7 mouse cellular contexts compared by ENCODE assay signal in genomic region chr2:144267004-144267730, GRCm38 (mm10). TPM values are rescaled to one million over a fixed set of nuclear protein-coding genes. Genes with fewer than 3 reads are reported as not detected.
A peak's percentile ranks its signal among the peaks of the same experiment; 100 is the strongest.
DNase-seq lines count a peak whose midpoint lies in the region; ATAC-seq and TF ChIP-seq lines count a peak whose summit lies in the region.

No protein-coding gene starts in this region.

- no peak overlapping the region; the same call in 1 of the 2 replicates for H3K4me3 ChIP-seq in kidney, embryonic 16.5 days (ENCODE audit: low read length)
- H3K4me3 ChIP-seq in embryonic fibroblast, embryonic 13.5 days (ENCODE audit: insufficient read depth, low read length), result peak overlapping the region; percentile 97
- no peak overlapping the region for H3K4me3 ChIP-seq in midbrain, embryonic 14.5 days (replicated peaks; ENCODE audit: low read depth, low read length)
- no peak overlapping the region for H3K4me3 ChIP-seq in layer of hippocampus, adult 2 months

- peak overlapping the region; percentile 23; the same call in 1 of the 2 replicates for H3K27ac ChIP-seq in kidney, embryonic 16.5 days (ENCODE audit: low read length)
- H3K27ac ChIP-seq in embryonic fibroblast, embryonic 13.5 days (ENCODE audit: insufficient read depth, low read length), result peak overlapping the region; percentile 22; the same call in 1 of the 2 replicates
- no peak overlapping the region for H3K27ac ChIP-seq in midbrain, embryonic 14.5 days (replicated peaks; ENCODE audit: low read depth, low read length)
- no peak overlapping the region for H3K27ac ChIP-seq in layer of hippocampus, adult 2 months

- H3K9ac ChIP-seq in kidney, embryonic 16.5 days (replicated peaks; ENCODE audit: low read length), result no peak overlapping the region
- no peak overlapping the region for H3K9ac ChIP-seq in midbrain, embryonic 14.5 days (replicated peaks; ENCODE audit: low read length)

- ATAC-seq in kidney, embryonic 16.5 days (ENCODE audit: low FRiP score, low TSS enrichment), result no peak
- no peak for ATAC-seq in midbrain, embryonic 14.5 days (ENCODE audit: low FRiP score, low TSS enrichment)

- WGBS in kidney, embryonic 16.5 days, result 60% methylated on average over 5 of the region's 5 CpGs
- WGBS in midbrain, embryonic 14.5 days, result 57% methylated on average over 5 of the region's 5 CpGs

- peaks cover 55% of the 10 kb centered on the region for H3K4me1 ChIP-seq in kidney, embryonic 16.5 days (ENCODE audit: insufficient read depth, low read length)
- no peaks in the 10 kb centered on the region for H3K4me1 ChIP-seq in embryonic fibroblast, embryonic 13.5 days (ENCODE audit: control insufficient read depth, insufficient read depth, low read length)
- H3K4me1 ChIP-seq in midbrain, embryonic 14.5 days (ENCODE audit: control insufficient read depth, insufficient read depth, low read length), result peaks cover 27% of the 10 kb centered on the region

- H3K9me3 ChIP-seq in kidney, embryonic 16.5 days (ENCODE audit: low read length), result no peaks in the 10 kb centered on the region
- no peaks in the 10 kb centered on the region for H3K9me3 ChIP-seq in midbrain, embryonic 14.5 days (ENCODE audit: control insufficient read depth, low read length)

- no peak for TF ChIP-seq POLR2A in embryonic fibroblast, embryonic 13.5 days (IDR thresholded peaks at IDR 0.05; ENCODE audit: low read depth, low read length)

- no peak for DNase-seq in kidney, adult 9 months
- DNase-seq in ZHBTc4 (ENCODE audit: low read depth, low spot score), result peak; percentile 48
- DNase-seq in midbrain, embryonic 14.5 days, result no peak
- no peak for DNase-seq in layer of hippocampus, adult 2 months (ENCODE audit: low spot score in 2 of 2)
- no peak for DNase-seq in left cerebral cortex, adult 8-10 months (ENCODE audit: low spot score in 2 of 2)

- peak overlapping the region; percentile 74 for H3K4me2 ChIP-seq in kidney, embryonic 16.5 days (replicated peaks; ENCODE audit: low read depth, low read length)
- H3K4me2 ChIP-seq in midbrain, embryonic 14.5 days (ENCODE audit: low read length), result peak overlapping the region; percentile 69; the same call in 1 of the 2 replicates

- no peak for TF ChIP-seq CTCF in embryonic fibroblast, embryonic 13.5 days (IDR thresholded peaks at IDR 0.05; ENCODE audit: borderline replicate concordance, insufficient read depth, low read length)
- no peak for TF ChIP-seq CTCF in layer of hippocampus, adult 2 months (conservative IDR thresholded peaks at IDR 0.05)

- no peaks in the 10 kb centered on the region for H3K27me3 ChIP-seq in kidney, embryonic 16.5 days (ENCODE audit: insufficient read depth, low read length)
- H3K27me3 ChIP-seq in midbrain, embryonic 14.5 days (ENCODE audit: control insufficient read depth, insufficient read depth, low read length), result no peaks in the 10 kb centered on the region

- peaks cover 10% of the 10 kb centered on the region; the same call in 1 of the 2 replicates for H3K36me3 ChIP-seq in kidney, embryonic 16.5 days (ENCODE audit: insufficient read depth, low read length)
- H3K36me3 ChIP-seq in midbrain, embryonic 14.5 days (ENCODE audit: control insufficient read depth, insufficient read depth, low read length), result no peaks in the 10 kb centered on the region

RNA-seq across cellular contexts. Expression of gene Mgme1, which starts 3.3 kb away (rescaled TPM):
- polyA plus RNA-seq in kidney, embryonic 16.5 days (2015; fragmentation: Nextera tagmentation; extraction: Ambion mirVana), result 28.7 and 29.8 TPM in 2 replicates
- 4.9 and 5.2 TPM in 2 replicates for polyA plus RNA-seq in embryonic fibroblast, embryonic 13.5 days (2011; ENCODE audit: insufficient read length, low read depth, missing spikeins)
- polyA plus RNA-seq in midbrain, embryonic 14.5 days (2014; fragmentation: Nextera tagmentation; extraction: Ambion mirVana), result 7.6 and 11.1 TPM in 2 replicates
- total RNA-seq in layer of hippocampus, adult 2 months (2021), result 1 to 10 TPM; 4.7 to 4.8 TPM
- total RNA-seq in left cerebral cortex, adult 8-10 months (2022), result 1 to 10 TPM; 4.4 to 6.1 (median 5.4) TPM

RNA-seq across cellular contexts. Expression of gene Snx5, which starts 3.5 kb away (rescaled TPM):
- polyA plus RNA-seq in kidney, embryonic 16.5 days (2015; fragmentation: Nextera tagmentation; extraction: Ambion mirVana), result 118 and 122 TPM in 2 replicates
- 233 and 284 TPM in 2 replicates for polyA plus RNA-seq in embryonic fibroblast, embryonic 13.5 days (2011; ENCODE audit: insufficient read length, low read depth, missing spikeins)
- polyA plus RNA-seq in midbrain, embryonic 14.5 days (2014; fragmentation: Nextera tagmentation; extraction: Ambion mirVana), result 55.6 and 69.3 TPM in 2 replicates
- total RNA-seq in layer of hippocampus, adult 2 months (2021), result 10 to 100 TPM; 69.4 to 77.1 TPM
- total RNA-seq in left cerebral cortex, adult 8-10 months (2022), result 10 to 100 TPM; 81.2 to 90.5 (median 83.9) TPM

Comparison
In these comparisons a context has a peak if more than half of its experiments do, and no peak if none do; other contexts are left out.
1. H3K27ac ChIP-seq: peak in kidney, embryonic 16.5 days (single experiment) and embryonic fibroblast, embryonic 13.5 days (single experiment); none in midbrain, embryonic 14.5 days (single experiment) and layer of hippocampus, adult 2 months (single experiment).